Mouse (Mus musculus) olfactory bulb, adult 2 months (tissue): ENCODE results near the gene Gucy2e.

Experiments
- CTCF ChIP-seq: fragments of 200-500 bp; IDR thresholded peaks from 2 replicates; pipeline ENCODE4 v1.5.1; 2012; ENCODE audit warnings: low read depth, mild to moderate bottlenecking, low read length, moderate library complexity; ENCODE audit not compliant: insufficient read depth
- POLR2A ChIP-seq: fragments of 200-500 bp; IDR thresholded peaks from 2 replicates; pipeline ENCODE4 v1.6.1; 2012; ENCODE audit warnings: mild to moderate bottlenecking, low read depth, low read length, moderate library complexity; ENCODE audit not compliant: insufficient read depth

DNA sequence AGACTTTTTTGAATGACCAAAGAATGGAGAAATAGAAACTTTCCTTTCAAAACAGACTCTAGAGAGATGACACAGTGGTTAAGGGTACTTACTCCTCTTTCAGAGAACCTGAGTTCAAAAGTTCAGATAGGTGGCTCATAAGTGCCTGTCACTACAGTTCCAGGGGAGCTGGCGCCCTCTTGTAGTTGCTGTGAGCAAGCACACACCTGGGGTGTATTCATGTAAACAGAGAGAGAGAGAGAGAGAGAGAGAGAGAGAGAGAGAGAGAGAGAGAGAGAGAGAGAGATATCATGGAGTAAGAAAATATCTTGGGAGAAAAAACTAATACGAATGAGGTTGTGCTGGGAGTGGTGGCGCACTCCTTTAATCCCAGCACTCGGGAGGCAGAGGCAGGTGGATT, 56.7 kb downstream of the Gucy2e start:
- TF ChIP-seq CTCF, result no peak
- no peak for TF ChIP-seq POLR2A
